Mouse (Mus musculus) T-cell, adult 2 months (primary cell): Measurements from ENCODE around the gene Gm9789.
"Not testable (repeated sequence)": the region's sequence is repeated elsewhere in the genome, so short reads cannot be mapped to it uniquely, and the experiment has no call there.

Experiments
- DNase-seq: peaks from one replicate; pipeline ENCODE4 v3.0.0; 2022; ENCODE audit warnings: low spot score

Gm9789 gene

GRCm38 (mm10) chr16:89157652-89158051, at the start of gene Gm9789:
Gene Gm9789 (plus strand): TSS chr16:89157952.
- DNase-seq, result no peak

DNA sequence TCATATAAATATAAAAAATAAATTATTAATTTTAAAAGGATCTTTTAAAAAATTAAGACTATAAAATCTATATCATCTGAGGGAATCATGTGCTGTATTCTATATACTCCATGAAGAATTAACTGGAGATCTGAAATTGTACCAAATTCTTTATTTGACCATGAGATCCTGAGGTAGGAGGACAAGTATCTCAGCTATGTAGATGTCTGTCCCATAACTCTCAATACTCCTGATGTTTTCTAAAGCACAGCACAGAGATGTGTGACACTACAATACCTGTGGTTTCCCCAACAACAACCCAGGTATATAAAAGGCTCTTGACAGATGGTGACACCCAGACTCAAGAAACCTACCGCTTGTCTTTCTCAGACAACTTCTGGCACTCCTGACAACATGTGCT, 17.2 kb upstream of the Gm9789 start, which contains the start of gene Gm6358:
Gene Gm6358, plus strand, starts transcription at position 301 of the 400 bp plus-strand sequence.
- no peak for DNase-seq

DNA sequence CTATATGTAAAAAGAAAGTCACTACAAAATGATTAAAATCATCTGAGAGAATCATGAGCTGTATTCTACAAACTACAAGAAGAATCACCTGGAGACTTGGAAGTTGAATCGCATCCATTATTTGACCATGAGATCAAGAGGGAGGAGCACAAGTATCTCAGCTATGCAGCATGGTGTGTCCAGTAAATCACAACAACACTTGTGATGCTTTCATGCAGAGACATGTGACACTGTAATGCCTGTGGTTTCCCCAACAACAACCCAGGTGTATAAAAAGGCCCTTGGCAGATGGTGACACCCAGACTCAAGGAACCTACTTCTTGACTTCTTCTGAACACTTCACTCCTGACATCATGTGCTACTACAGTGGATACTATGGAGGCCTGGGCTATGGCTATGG, 7.0 kb upstream of the Gm9789 start, which contains the start of gene Gm10061:
Gene Gm10061, plus strand, starts transcription at position 301 of the 400 bp plus-strand sequence.
- no peak for DNase-seq

- DNase-seq, result not testable (repeated sequence)
Measured at GRCm38 (mm10) chr16:89169190-89169589, 11.4 kb downstream of the Gm9789 start, which contains the start of gene Gm7735. Gene Gm7735 (plus strand): TSS chr16:89169490.

DNA sequence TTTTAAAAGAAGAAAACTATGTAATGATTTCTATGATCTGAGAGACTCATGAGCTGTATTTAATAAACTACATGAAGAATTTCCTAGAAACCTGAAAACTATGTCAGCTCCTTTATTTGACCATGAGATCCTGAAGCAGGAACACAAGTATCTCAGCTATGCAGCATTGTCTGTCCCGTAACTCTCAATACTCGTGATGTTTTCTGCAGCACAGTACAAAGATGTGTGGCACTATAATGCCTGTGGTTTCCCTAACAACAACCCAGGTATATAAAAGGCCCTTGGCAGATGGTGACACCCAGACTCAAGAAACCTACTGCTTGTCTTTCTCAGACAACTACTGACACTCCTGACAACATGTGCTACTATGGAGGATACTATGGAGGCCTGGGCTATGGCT, 16.7 kb downstream of the Gm9789 start, which contains the start of gene 1110057P08Rik:
Gene 1110057P08Rik, plus strand, starts transcription at position 301 of the 400 bp plus-strand sequence.
- DNase-seq, result no peak

DNA sequence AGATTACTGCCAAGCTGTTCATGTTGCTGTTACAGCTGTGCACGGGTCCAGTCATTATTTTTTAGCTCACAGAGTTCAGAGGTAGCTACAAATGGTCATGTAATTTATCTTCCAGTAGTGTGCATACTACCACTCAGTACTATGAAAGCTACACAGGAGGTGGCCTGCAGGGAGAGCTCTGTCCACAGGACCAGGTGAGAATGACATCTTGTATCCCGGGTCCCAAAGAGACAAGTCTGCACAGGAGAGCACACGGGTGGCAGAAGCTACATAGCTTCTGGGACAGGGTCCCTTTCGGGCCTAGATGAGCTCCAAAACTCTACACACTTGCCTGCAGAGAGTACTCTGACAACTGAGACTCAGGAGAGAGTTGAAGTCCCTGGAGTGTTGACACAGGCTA, 30.9 kb downstream of the Gm9789 start:
- DNase-seq, result no peak

DNA sequence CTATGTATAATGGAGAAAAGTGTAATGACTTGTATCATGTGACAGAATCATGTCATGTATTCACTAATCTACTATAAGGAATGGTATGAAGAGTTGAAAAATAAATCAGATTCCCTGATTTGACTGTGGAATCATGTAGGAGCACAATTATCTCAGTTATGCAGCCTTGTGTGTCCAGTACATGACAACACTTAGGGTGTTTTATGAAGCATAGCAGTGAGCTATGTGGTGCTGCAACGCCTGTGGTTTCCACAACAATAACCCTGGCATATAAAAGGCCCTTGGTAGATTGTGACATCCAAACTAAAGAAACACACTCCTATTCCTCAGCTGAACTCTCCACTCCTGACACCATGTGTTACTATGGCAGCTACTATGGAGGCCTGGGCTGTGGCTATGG, 47.8 kb downstream of the Gm9789 start, which contains the start of gene Krtap20-2:
Gene Krtap20-2, plus strand, starts transcription at position 301 of the 400 bp plus-strand sequence.
- no peak for DNase-seq
